Mouse (Mus musculus): ENCODE measurements around the gene Zfp13.
"Not testable (repeated sequence)": the region's sequence is repeated elsewhere in the genome, so short reads cannot be mapped to it uniquely, and the experiment has no call there.

The Zfp13 gene

GRCm38 (mm10) chr17:23531408-23531807, 67.9 kb downstream of the Zfp13 start:
- DNase-seq, result not testable (repeated sequence)
